8 mouse cellular contexts compared by ENCODE assay signal in the genomic region with DNA sequence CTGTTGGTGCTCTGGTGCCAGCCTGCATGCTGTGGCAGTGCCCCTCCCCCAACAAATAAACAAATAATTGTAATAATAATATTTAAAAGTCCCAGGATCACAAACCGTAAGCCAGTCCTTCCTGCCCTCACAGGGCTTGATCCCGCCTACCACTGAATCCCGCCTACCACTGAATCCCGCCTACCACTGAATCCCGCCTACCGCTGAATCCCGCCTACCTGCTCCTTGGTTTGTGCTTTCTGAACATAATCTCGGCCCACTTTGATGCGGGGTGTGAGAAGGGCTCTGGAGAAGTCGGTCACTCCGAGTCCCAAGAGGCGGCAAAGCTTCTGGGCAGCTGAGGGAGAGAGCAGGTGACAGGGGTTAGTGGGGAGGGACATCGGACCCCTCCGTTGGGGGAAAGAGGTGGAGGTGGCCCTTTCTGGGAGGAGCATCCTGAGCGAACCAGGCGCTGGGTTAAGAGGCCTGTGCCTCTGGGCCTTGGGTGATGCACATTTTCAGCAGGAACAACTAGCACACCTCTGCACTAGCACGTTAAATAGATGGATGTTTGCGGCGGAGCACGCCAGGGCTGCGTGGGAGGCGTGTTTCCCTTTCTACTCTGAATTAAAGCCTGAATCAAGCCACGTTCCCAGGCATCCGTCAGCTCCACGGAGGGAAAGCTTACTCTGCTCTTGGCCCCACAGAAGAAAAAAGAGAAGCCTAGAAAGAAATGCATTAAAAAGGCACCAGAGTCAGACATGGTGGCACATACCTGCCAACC. TPM values are rescaled to one million over a fixed set of nuclear protein-coding genes. Genes with fewer than 3 reads are reported as not detected.
DNase-seq lines count a peak whose midpoint lies in the region; ATAC-seq lines count a peak whose summit lies in the region.

No protein-coding gene starts in this region.

- peaks cover 53% of the 10 kb centered on the region for H3K27me3 ChIP-seq in kidney, embryonic 14.5 days (ENCODE audit: control insufficient read depth, insufficient read depth, low read length)
- peaks cover 97% of the 10 kb centered on the region for H3K27me3 ChIP-seq in embryonic facial prominence, embryonic 10.5 days (replicated peaks; ENCODE audit: low read depth, poor library complexity, severe bottlenecking)
- H3K27me3 ChIP-seq in neural tube, embryonic 15.5 days (replicated peaks), result peaks cover 71% of the 10 kb centered on the region

- H3K9ac ChIP-seq in kidney, embryonic 14.5 days (ENCODE audit: low read depth, low read length), result no peak overlapping the region
- no peak overlapping the region for H3K9ac ChIP-seq in neural tube, embryonic 15.5 days (replicated peaks)

- no peak for ATAC-seq in kidney, embryonic 14.5 days (ENCODE audit: low FRiP score, low TSS enrichment)
- ATAC-seq in neural tube, embryonic 15.5 days (ENCODE audit: low FRiP score), result no peak
- ATAC-seq in CD4-positive, CD25-positive, alpha-beta regulatory T cell, adult 4 months, result no peak

- WGBS in kidney, embryonic 14.5 days, result 8% methylated on average over 25 of the region's 25 CpGs
- WGBS in embryonic facial prominence, embryonic 10.5 days, result 22% methylated on average over 25 of the region's 25 CpGs
- WGBS in neural tube, embryonic 15.5 days, result 18% methylated on average over 25 of the region's 25 CpGs

- no peaks in the 10 kb centered on the region for H3K36me3 ChIP-seq in kidney, embryonic 14.5 days (ENCODE audit: control insufficient read depth, insufficient read depth, low read length)
- H3K36me3 ChIP-seq in embryonic facial prominence, embryonic 10.5 days (replicated peaks), result no peaks in the 10 kb centered on the region
- no peaks in the 10 kb centered on the region for H3K36me3 ChIP-seq in neural tube, embryonic 15.5 days

- DNase-seq in kidney, adult 18-20 months, result no peak
- no peak for DNase-seq in embryonic facial prominence, embryonic 10.5 days (ENCODE audit: low spot score)
- DNase-seq in induced T-regulatory cell, adult 2 months (ENCODE audit: low read depth), result peak; percentile 34
- DNase-seq in gastrocnemius, postnatal 10 days, result no peak
- DNase-seq in urinary bladder, adult 2 months (ENCODE audit: low spot score), result no peak

- H3K4me3 ChIP-seq in kidney, embryonic 14.5 days (ENCODE audit: low read length), result no peak overlapping the region
- H3K4me3 ChIP-seq in embryonic facial prominence, embryonic 10.5 days, result peak overlapping the region; percentile 38
- H3K4me3 ChIP-seq in neural tube, embryonic 15.5 days (replicated peaks), result peak overlapping the region; percentile 19; the same call in 1 of the 2 replicates

- H3K27ac ChIP-seq in kidney, embryonic 14.5 days (ENCODE audit: low read depth, low read length), result no peak overlapping the region
- no peak overlapping the region for H3K27ac ChIP-seq in embryonic facial prominence, embryonic 10.5 days (replicated peaks)
- no peak overlapping the region for H3K27ac ChIP-seq in neural tube, embryonic 15.5 days (replicated peaks)

- H3K4me2 ChIP-seq in kidney, embryonic 14.5 days (replicated peaks; ENCODE audit: low read depth, low read length), result 0 out of 2 replicates have a peak overlapping the region, but pooled peaks have one; percentile 13
- H3K4me2 ChIP-seq in neural tube, embryonic 15.5 days, result peak overlapping the region; percentile 40

- H3K4me1 ChIP-seq in kidney, embryonic 14.5 days (ENCODE audit: control insufficient read depth, insufficient read depth, low read length), result no peaks in the 10 kb centered on the region
- peaks cover 14% of the 10 kb centered on the region for H3K4me1 ChIP-seq in embryonic facial prominence, embryonic 10.5 days
- peaks cover 15% of the 10 kb centered on the region for H3K4me1 ChIP-seq in neural tube, embryonic 15.5 days

- no peaks in the 10 kb centered on the region for H3K9me3 ChIP-seq in kidney, embryonic 14.5 days (ENCODE audit: control insufficient read depth, low read length)
- H3K9me3 ChIP-seq in embryonic facial prominence, embryonic 10.5 days, result 0 out of 2 replicates have a peak, but pooled peaks cover 6% of the 10 kb centered on the region
- no peaks in the 10 kb centered on the region for H3K9me3 ChIP-seq in neural tube, embryonic 15.5 days (replicated peaks)

RNA-seq across cellular contexts. Expression of gene Myh14, which starts 29.6 kb away (rescaled TPM):
- polyA plus RNA-seq in kidney, embryonic 14.5 days (2014; fragmentation: Nextera tagmentation; extraction: Ambion mirVana), result 1.3 and 1.8 TPM in 2 replicates
- polyA plus RNA-seq in embryonic facial prominence, embryonic 10.5 days (2016; fragmentation: Nextera tagmentation; extraction: Ambion mirVana), result 2.7 and 4.3 TPM in 2 replicates
- polyA plus RNA-seq in neural tube, embryonic 15.5 days (2015; fragmentation: Nextera tagmentation; extraction: Ambion mirVana), result 4.8 and 6.0 TPM in 2 replicates
- 10 to 100 TPM; 21.4 to 23.3 TPM for total RNA-seq in gastrocnemius, postnatal 10 days (2021)
- polyA plus RNA-seq in CD4-positive, CD25-positive, alpha-beta regulatory T cell, adult 4 months (2017; shearing (Covaris generic)), result not detected
- polyA plus RNA-seq in urinary bladder, adult 2 months (2012; rRNA removed), result 8.7 and 16.9 TPM in 2 replicates

RNA-seq across cellular contexts. Expression of gene Kcnc3, which starts 50.6 kb away (rescaled TPM):
- polyA plus RNA-seq in kidney, embryonic 14.5 days (2014; fragmentation: Nextera tagmentation; extraction: Ambion mirVana), result 0.18 and 0.26 TPM in 2 replicates
- 0.44 and 0.63 TPM in 2 replicates for polyA plus RNA-seq in embryonic facial prominence, embryonic 10.5 days (2016; fragmentation: Nextera tagmentation; extraction: Ambion mirVana)
- 7.2 and 8.0 TPM in 2 replicates for polyA plus RNA-seq in neural tube, embryonic 15.5 days (2015; fragmentation: Nextera tagmentation; extraction: Ambion mirVana)
- 1 to 10 TPM; 1.4 to 1.6 TPM for total RNA-seq in gastrocnemius, postnatal 10 days (2021)
- polyA plus RNA-seq in CD4-positive, CD25-positive, alpha-beta regulatory T cell, adult 4 months (2017; shearing (Covaris generic)), result under 1 TPM in 1 of 2 experiments, not detected in 1; 0.42 TPM
- polyA plus RNA-seq in urinary bladder, adult 2 months (2012; rRNA removed), result 0.43 and 1.1 TPM in 2 replicates
